Mouse (Mus musculus) hindbrain, embryonic 15.5 days (tissue): ENCODE measurements around the gene Gm20388. TPM values are rescaled to one million over a fixed set of nuclear protein-coding genes. Genes with fewer than 3 reads are reported as not detected.
A peak's percentile ranks its signal among the peaks of the same experiment; 100 is the strongest.

Experiments used
- ATAC-seq: fragments of 200-750 bp; cut with Nextera tagmentation; 2 replicates; pipeline ENCODE4 v1.8.0; 2017; ENCODE audit warnings: low read depth, moderate number of reproducible peaks, moderate TSS enrichment; ENCODE audit not compliant: low FRiP score
- H3K27ac ChIP-seq: fragments of 300-500 bp; sonication (generic); replicated peaks from 2 replicates; pipeline ENCODE4 v1.5.1; 2015; ENCODE audit warnings: mild to moderate bottlenecking, inconsistent platforms
- H3K27me3 ChIP-seq: fragments of 300-500 bp; sonication (generic); 2 replicates; pipeline ENCODE4 v1.6.1; 2015; ENCODE audit warnings: control low read depth, inconsistent platforms
- H3K36me3 ChIP-seq: fragments of 300-500 bp; sonication (generic); 2 replicates; pipeline ENCODE4 v1.6.1; 2015; ENCODE audit warnings: control low read depth, inconsistent platforms
- H3K4me1 ChIP-seq: fragments of 300-500 bp; sonication (generic); replicated peaks from 2 replicates; pipeline ENCODE4 v1.6.1; 2015; ENCODE audit warnings: control low read depth, inconsistent platforms
- H3K4me2 ChIP-seq: fragments of 300-500 bp; sonication (generic); 2 replicates; pipeline ENCODE4 v1.6.1; 2015; ENCODE audit warnings: moderate library complexity, mild to moderate bottlenecking, inconsistent platforms
- H3K4me3 ChIP-seq: fragments of 300-500 bp; sonication (generic); 2 replicates; pipeline ENCODE4 v1.5.1; 2015; ENCODE audit warnings: mild to moderate bottlenecking, inconsistent platforms
- H3K9ac ChIP-seq: fragments of 300-500 bp; sonication (generic); 2 replicates; pipeline ENCODE4 v1.6.1; 2015; ENCODE audit warnings: inconsistent platforms
- H3K9me3 ChIP-seq: fragments of 300-500 bp; sonication (generic); 2 replicates; pipeline ENCODE4 v1.6.1; 2016; ENCODE audit warnings: control low read depth, inconsistent platforms
- WGBS: fragments of 180-500 bp; shearing (Covaris S2); methylation state at CpG from one replicate; pipeline ENCODE4 v1.1.7; 2015; 5-methylcytosine and 5-hydroxymethylcytosine counted together
- polyA plus RNA-seq: library from polyadenylated mRNA; unstranded; fragments of >200 nt; fragmentation: Nextera tagmentation; extraction: Ambion mirVana; gene quantifications from 2 replicates; pipeline ENCODE4 v1.2.1, GENCODE M21; 2015

The Gm20388 gene
- polyA plus RNA-seq, 1 experiment from 2014 or later, result 5.4 TPM

GRCm38 (mm10) chr8:122917531-122918392, 3007.1 kb downstream of the Gm20388 start:
- Histone ChIP-seq H3K4me3 (no peak overlapping the region), H3K9ac (no peak overlapping the region), H3K36me3 (no peaks in the 10 kb centered on the region), H3K27ac (no peak overlapping the region; the same call in 1 of the 2 replicates), H3K4me1 (peaks cover 51% of the 10 kb centered on the region), H3K27me3 (no peaks in the 10 kb centered on the region), H3K4me2 (no peak overlapping the region), H3K9me3 (no peaks in the 10 kb centered on the region)
- 63% methylated on average over 11 of the region's 11 CpGs for WGBS
- no peak for ATAC-seq

- no peaks in the 10 kb centered on the region for H3K27me3 ChIP-seq
- 75% methylated on average over 7 of the region's 7 CpGs for WGBS
- H3K27ac ChIP-seq, result no peak overlapping the region
- H3K36me3 ChIP-seq, result no peaks in the 10 kb centered on the region
- no peak overlapping the region for H3K4me2 ChIP-seq
- no peak overlapping the region for H3K4me3 ChIP-seq
- H3K4me1 ChIP-seq, result peaks cover 53% of the 10 kb centered on the region
- ATAC-seq, result no peak
- no peaks in the 10 kb centered on the region for H3K9me3 ChIP-seq
- no peak overlapping the region for H3K9ac ChIP-seq
Observed at GRCm38 (mm10) chr8:122918438-122919107, 3007.9 kb downstream of the Gm20388 start.

- Histone ChIP-seq H3K9me3 (no peaks in the 10 kb centered on the region), H3K4me2 (no peak overlapping the region), H3K27me3 (no peaks in the 10 kb centered on the region), H3K36me3 (no peaks in the 10 kb centered on the region), H3K4me1 (peaks cover 56% of the 10 kb centered on the region), H3K4me3 (no peak overlapping the region), H3K9ac (no peak overlapping the region), H3K27ac (0 out of 2 replicates have a peak overlapping the region, but pooled peaks have one; percentile 21)
- peak; percentile 68; the same call in 1 of the 2 replicates for ATAC-seq
- WGBS, result 50% methylated on average over 7 of the region's 7 CpGs
Observed at GRCm38 (mm10) chr8:122920890-122921289, 3010.2 kb downstream of the Gm20388 start.

GRCm38 (mm10) chr8:122922945-122923344, 3012.3 kb downstream of the Gm20388 start:
- Histone ChIP-seq H3K9ac (no peak overlapping the region), H3K4me2 (no peak overlapping the region), H3K9me3 (no peaks in the 10 kb centered on the region), H3K27me3 (no peaks in the 10 kb centered on the region), H3K27ac (no peak overlapping the region), H3K4me3 (no peak overlapping the region), H3K4me1 (peaks cover 48% of the 10 kb centered on the region), H3K36me3 (no peaks in the 10 kb centered on the region)
- no peak for ATAC-seq
- WGBS, result 89% methylated on average over 3 of the region's 3 CpGs

GRCm38 (mm10) chr8:122923431-122924090, 3012.9 kb downstream of the Gm20388 start:
- H3K27ac ChIP-seq, result no peak overlapping the region
- H3K27me3 ChIP-seq, result no peaks in the 10 kb centered on the region
- no peak overlapping the region for H3K4me3 ChIP-seq
- H3K4me2 ChIP-seq, result no peak overlapping the region
- 64% methylated on average over 7 of the region's 7 CpGs for WGBS
- ATAC-seq, result no peak
- H3K9ac ChIP-seq, result no peak overlapping the region
- H3K9me3 ChIP-seq, result no peaks in the 10 kb centered on the region
- H3K36me3 ChIP-seq, result no peaks in the 10 kb centered on the region
- peaks cover 43% of the 10 kb centered on the region for H3K4me1 ChIP-seq

GRCm38 (mm10) chr8:122924091-122924490, 3013.4 kb downstream of the Gm20388 start:
- Histone ChIP-seq H3K27ac (no peak overlapping the region), H3K36me3 (no peaks in the 10 kb centered on the region), H3K9ac (no peak overlapping the region), H3K27me3 (no peaks in the 10 kb centered on the region), H3K4me2 (no peak overlapping the region), H3K4me3 (no peak overlapping the region), H3K9me3 (no peaks in the 10 kb centered on the region), H3K4me1 (peaks cover 44% of the 10 kb centered on the region)
- no peak for ATAC-seq
- WGBS, result 83% methylated on average over 6 of the region's 6 CpGs

- WGBS, result 90% methylated on average over 8 of the region's 8 CpGs
- peaks cover 24% of the 10 kb centered on the region for H3K4me1 ChIP-seq
- H3K9me3 ChIP-seq, result no peaks in the 10 kb centered on the region
- no peak overlapping the region for H3K4me3 ChIP-seq
- H3K27ac ChIP-seq, result no peak overlapping the region
- no peak overlapping the region for H3K4me2 ChIP-seq
- no peaks in the 10 kb centered on the region for H3K27me3 ChIP-seq
- no peaks in the 10 kb centered on the region for H3K36me3 ChIP-seq
- no peak overlapping the region for H3K9ac ChIP-seq
- ATAC-seq, result no peak
Observed at GRCm38 (mm10) chr8:122925939-122926722, 3015.5 kb downstream of the Gm20388 start.

- ATAC-seq, result no peak
- H3K9ac ChIP-seq, result no peak overlapping the region
- H3K4me1 ChIP-seq, result peaks cover 21% of the 10 kb centered on the region
- no peaks in the 10 kb centered on the region for H3K9me3 ChIP-seq
- H3K4me2 ChIP-seq, result no peak overlapping the region
- 73% methylated on average over 7 of the region's 7 CpGs for WGBS
- no peaks in the 10 kb centered on the region for H3K36me3 ChIP-seq
- H3K4me3 ChIP-seq, result no peak overlapping the region
- no peaks in the 10 kb centered on the region for H3K27me3 ChIP-seq
- H3K27ac ChIP-seq, result no peak overlapping the region
Observed at GRCm38 (mm10) chr8:122926782-122927181, 3016.1 kb downstream of the Gm20388 start.

- no peaks in the 10 kb centered on the region for H3K27me3 ChIP-seq
- 83% methylated on average over 3 of the region's 3 CpGs for WGBS
Observed at GRCm38 (mm10) chr8:122927841-122928240, 3017.2 kb downstream of the Gm20388 start.

GRCm38 (mm10) chr8:122928631-122929224, 3018.1 kb downstream of the Gm20388 start:
- ATAC-seq, result no peak
- H3K27ac ChIP-seq, result 0 out of 2 replicates have a peak overlapping the region, but pooled peaks have one; percentile 5
- H3K4me2 ChIP-seq, result no peak overlapping the region
- peaks cover 25% of the 10 kb centered on the region for H3K4me1 ChIP-seq
- no peak overlapping the region for H3K4me3 ChIP-seq
- no peaks in the 10 kb centered on the region for H3K36me3 ChIP-seq
- H3K9ac ChIP-seq, result no peak overlapping the region
- H3K9me3 ChIP-seq, result no peaks in the 10 kb centered on the region
- WGBS, result 85% methylated on average over 7 of the region's 7 CpGs
- no peaks in the 10 kb centered on the region for H3K27me3 ChIP-seq

More at GRCm38 (mm10) chr8:122927841-122928240, 3017.2 kb downstream of the Gm20388 start:
- H3K9me3 ChIP-seq, result no peaks in the 10 kb centered on the region
- no peak overlapping the region for H3K9ac ChIP-seq
- no peak overlapping the region for H3K4me3 ChIP-seq
- H3K4me1 ChIP-seq, result peaks cover 25% of the 10 kb centered on the region
- no peak overlapping the region for H3K4me2 ChIP-seq
- no peak for ATAC-seq
- no peak overlapping the region for H3K27ac ChIP-seq
- H3K36me3 ChIP-seq, result no peaks in the 10 kb centered on the region
